Mouse (Mus musculus): ENCODE data around the gene Trpc4. TPM values are rescaled to one million over a fixed set of nuclear protein-coding genes. Genes with fewer than 3 reads are reported as not detected.

The Trpc4 gene
- polyA plus RNA-seq, 1 experiment from 2014 or later, result 6.3 TPM

- WGBS, result 93% methylated on average over 1 of the region's 1 CpGs
- Histone ChIP-seq H3K27ac (ENCODE audit: low read depth, low read length) (no peak overlapping the region), H3K9ac (ENCODE audit: low read depth, low read length) (no peak overlapping the region), H3K9me3 (ENCODE audit: control insufficient read depth, low read length) (no peaks in the 10 kb centered on the region; the same call in 1 of the 2 replicates), H3K4me3 (ENCODE audit: low read length) (no peak overlapping the region), H3K4me1 (ENCODE audit: control insufficient read depth, insufficient read depth, low read depth, low read length) (no peaks in the 10 kb centered on the region), H3K36me3 (ENCODE audit: control insufficient read depth, insufficient read depth, low read length) (no peaks in the 10 kb centered on the region), H3K4me2 (ENCODE audit: low read length) (no peak overlapping the region), H3K27me3 (replicated peaks; ENCODE audit: control insufficient read depth, insufficient read depth, low read length) (no peaks in the 10 kb centered on the region)
- no peak for ATAC-seq
These were observed 87.3 kb downstream of the Trpc4 start for GRCm38 (mm10) chr3:54243136-54243535.

- Histone ChIP-seq H3K9ac (ENCODE audit: low read depth, low read length) (no peak overlapping the region), H3K27me3 (replicated peaks; ENCODE audit: control insufficient read depth, insufficient read depth, low read length) (no peaks in the 10 kb centered on the region), H3K4me3 (ENCODE audit: low read length) (no peak overlapping the region), H3K36me3 (ENCODE audit: control insufficient read depth, insufficient read depth, low read length) (no peaks in the 10 kb centered on the region), H3K27ac (ENCODE audit: low read depth, low read length) (no peak overlapping the region), H3K4me1 (ENCODE audit: control insufficient read depth, insufficient read depth, low read depth, low read length) (no peaks in the 10 kb centered on the region), H3K4me2 (ENCODE audit: low read length) (no peak overlapping the region), H3K9me3 (ENCODE audit: control insufficient read depth, low read length) (no peaks in the 10 kb centered on the region; the same call in 1 of the 2 replicates)
- ATAC-seq, result no peak
- WGBS, result 90% methylated on average over 4 of the region's 4 CpGs
These were observed 89.1 kb downstream of the Trpc4 start for GRCm38 (mm10) chr3:54244729-54245465.

GRCm38 (mm10) chr3:54246416-54246815, 90.6 kb downstream of the Trpc4 start:
- 79% methylated on average over 2 of the region's 2 CpGs for WGBS
- ATAC-seq, result no peak
- no peaks in the 10 kb centered on the region; the same call in 1 of the 2 replicates for H3K9me3 ChIP-seq (ENCODE audit: control insufficient read depth, low read length)

GRCm38 (mm10) chr3:54249311-54249710, 93.5 kb downstream of the Trpc4 start:
- no peak overlapping the region for H3K27ac ChIP-seq (ENCODE audit: low read depth, low read length)
- H3K9ac ChIP-seq (ENCODE audit: low read depth, low read length), result no peak overlapping the region
- no peak overlapping the region for H3K4me2 ChIP-seq (ENCODE audit: low read length)
- no peaks in the 10 kb centered on the region for H3K36me3 ChIP-seq (ENCODE audit: control insufficient read depth, insufficient read depth, low read length)
- no peak overlapping the region for H3K4me3 ChIP-seq (ENCODE audit: low read length)
- ATAC-seq, result no peak
- no peaks in the 10 kb centered on the region for H3K9me3 ChIP-seq (ENCODE audit: control insufficient read depth, low read length)
- H3K4me1 ChIP-seq (ENCODE audit: control insufficient read depth, insufficient read depth, low read depth, low read length), result no peaks in the 10 kb centered on the region
- WGBS, result 89% methylated on average over 6 of the region's 6 CpGs
- no peaks in the 10 kb centered on the region for H3K27me3 ChIP-seq (replicated peaks; ENCODE audit: control insufficient read depth, insufficient read depth, low read length)

More at GRCm38 (mm10) chr3:54246416-54246815, 90.6 kb downstream of the Trpc4 start:
- H3K4me2 ChIP-seq (ENCODE audit: low read length), result no peak overlapping the region
- H3K27me3 ChIP-seq (replicated peaks; ENCODE audit: control insufficient read depth, insufficient read depth, low read length), result no peaks in the 10 kb centered on the region
- no peaks in the 10 kb centered on the region for H3K36me3 ChIP-seq (ENCODE audit: control insufficient read depth, insufficient read depth, low read length)
- no peak overlapping the region for H3K4me3 ChIP-seq (ENCODE audit: low read length)
- H3K27ac ChIP-seq (ENCODE audit: low read depth, low read length), result no peak overlapping the region
- H3K4me1 ChIP-seq (ENCODE audit: control insufficient read depth, insufficient read depth, low read depth, low read length), result no peaks in the 10 kb centered on the region
- H3K9ac ChIP-seq (ENCODE audit: low read depth, low read length), result no peak overlapping the region

- Histone ChIP-seq H3K27me3 (replicated peaks; ENCODE audit: control insufficient read depth, insufficient read depth, low read length) (no peaks in the 10 kb centered on the region), H3K36me3 (ENCODE audit: control insufficient read depth, insufficient read depth, low read length) (no peaks in the 10 kb centered on the region), H3K9me3 (ENCODE audit: control insufficient read depth, low read length) (no peaks in the 10 kb centered on the region), H3K27ac (ENCODE audit: low read depth, low read length) (no peak overlapping the region), H3K4me3 (ENCODE audit: low read length) (no peak overlapping the region), H3K4me2 (ENCODE audit: low read length) (no peak overlapping the region), H3K9ac (ENCODE audit: low read depth, low read length) (no peak overlapping the region), H3K4me1 (ENCODE audit: control insufficient read depth, insufficient read depth, low read depth, low read length) (no peaks in the 10 kb centered on the region)
- no peak for ATAC-seq
- 98% methylated on average over 1 of the region's 1 CpGs for WGBS
These were observed 111.1 kb downstream of the Trpc4 start for GRCm38 (mm10) chr3:54266943-54267342.

GRCm38 (mm10) chr3:54269180-54269579, 113.3 kb downstream of the Trpc4 start:
- Histone ChIP-seq H3K4me3 (ENCODE audit: low read length) (no peak overlapping the region), H3K36me3 (ENCODE audit: control insufficient read depth, insufficient read depth, low read length) (no peaks in the 10 kb centered on the region), H3K4me2 (ENCODE audit: low read length) (no peak overlapping the region), H3K9ac (ENCODE audit: low read depth, low read length) (no peak overlapping the region), H3K4me1 (ENCODE audit: control insufficient read depth, insufficient read depth, low read depth, low read length) (no peaks in the 10 kb centered on the region), H3K9me3 (ENCODE audit: control insufficient read depth, low read length) (no peaks in the 10 kb centered on the region), H3K27me3 (replicated peaks; ENCODE audit: control insufficient read depth, insufficient read depth, low read length) (no peaks in the 10 kb centered on the region), H3K27ac (ENCODE audit: low read depth, low read length) (no peak overlapping the region)
- no peak for ATAC-seq
- WGBS, result 82% methylated on average over 6 of the region's 6 CpGs

GRCm38 (mm10) chr3:54274651-54275050, 118.8 kb downstream of the Trpc4 start:
- Histone ChIP-seq H3K27me3 (replicated peaks; ENCODE audit: control insufficient read depth, insufficient read depth, low read length) (no peaks in the 10 kb centered on the region), H3K4me1 (ENCODE audit: control insufficient read depth, insufficient read depth, low read depth, low read length) (no peaks in the 10 kb centered on the region), H3K4me2 (ENCODE audit: low read length) (no peak overlapping the region), H3K36me3 (ENCODE audit: control insufficient read depth, insufficient read depth, low read length) (no peaks in the 10 kb centered on the region), H3K9ac (ENCODE audit: low read depth, low read length) (no peak overlapping the region), H3K27ac (ENCODE audit: low read depth, low read length) (no peak overlapping the region), H3K9me3 (ENCODE audit: control insufficient read depth, low read length) (no peaks in the 10 kb centered on the region), H3K4me3 (ENCODE audit: low read length) (no peak overlapping the region)
- no peak for ATAC-seq
- WGBS, result 77% methylated on average over 7 of the region's 7 CpGs

- Histone ChIP-seq H3K4me3 (ENCODE audit: low read length) (no peak overlapping the region), H3K36me3 (ENCODE audit: control insufficient read depth, insufficient read depth, low read length) (no peaks in the 10 kb centered on the region), H3K27me3 (replicated peaks; ENCODE audit: control insufficient read depth, insufficient read depth, low read length) (no peaks in the 10 kb centered on the region), H3K9me3 (ENCODE audit: control insufficient read depth, low read length) (no peaks in the 10 kb centered on the region), H3K9ac (ENCODE audit: low read depth, low read length) (no peak overlapping the region), H3K4me1 (ENCODE audit: control insufficient read depth, insufficient read depth, low read depth, low read length) (no peaks in the 10 kb centered on the region), H3K27ac (ENCODE audit: low read depth, low read length) (no peak overlapping the region), H3K4me2 (ENCODE audit: low read length) (no peak overlapping the region)
- 58% methylated on average over 3 of the region's 3 CpGs for WGBS
- ATAC-seq, result no peak
These were observed 133.9 kb downstream of the Trpc4 start for GRCm38 (mm10) chr3:54289731-54290130.

DNA sequence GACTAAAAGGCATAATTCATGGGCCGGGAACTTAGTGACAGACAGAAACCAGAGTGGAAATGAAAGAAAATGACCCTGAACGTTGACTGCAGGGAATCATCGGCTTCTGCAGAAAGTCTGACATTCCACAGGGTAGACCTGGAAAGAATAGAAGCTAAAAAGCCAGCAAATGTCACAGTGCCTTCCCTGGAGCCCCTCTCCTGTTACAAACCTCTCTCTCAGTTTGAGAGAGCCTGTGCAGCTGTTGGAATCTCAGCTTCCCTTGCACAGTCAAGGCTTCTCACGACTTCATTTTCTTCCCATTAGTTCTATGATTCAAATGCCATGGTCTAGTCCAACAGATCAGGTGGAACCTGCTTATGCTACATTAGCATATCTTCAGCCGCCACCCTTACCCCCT, 154.8 kb downstream of the Trpc4 start:
- H3K4me1 ChIP-seq (ENCODE audit: control insufficient read depth, insufficient read depth, low read depth, low read length), result no peaks in the 10 kb centered on the region; the same call in 1 of the 2 replicates
- H3K36me3 ChIP-seq (ENCODE audit: control insufficient read depth, insufficient read depth, low read length), result no peaks in the 10 kb centered on the region
- H3K4me3 ChIP-seq (ENCODE audit: low read length), result no peak overlapping the region
- H3K27me3 ChIP-seq (replicated peaks; ENCODE audit: control insufficient read depth, insufficient read depth, low read length), result no peaks in the 10 kb centered on the region
- WGBS, result 34% methylated on average over 5 of the region's 5 CpGs
- no peak; the same call in 1 of the 2 replicates for ATAC-seq
- H3K4me2 ChIP-seq (ENCODE audit: low read length), result no peak overlapping the region
- H3K9ac ChIP-seq (ENCODE audit: low read depth, low read length), result no peak overlapping the region
- no peaks in the 10 kb centered on the region for H3K9me3 ChIP-seq (ENCODE audit: control insufficient read depth, low read length)
- no peak overlapping the region for H3K27ac ChIP-seq (ENCODE audit: low read depth, low read length)

Data from hindbrain, embryonic 16.5 days (tissue).